Mouse (Mus musculus): ENCODE measurements around the gene Taf1d. TPM values are rescaled to one million over a fixed set of nuclear protein-coding genes. Genes with fewer than 3 reads are reported as not detected.
"Not testable (repeated sequence)": the region's sequence is repeated elsewhere in the genome, so short reads cannot be mapped to it uniquely, and the experiment has no call there.

Taf1d gene
- total RNA-seq (2014; fragmentation: Nextera tagmentation), result 437 and 439 TPM in 2 replicates
- total RNA-seq (2017), result 1,390 and 1,596 TPM in 2 replicates

GRCm38 (mm10) chr9:15305503-15306397 lies at the start of gene Taf1d:
Gene Taf1d (plus strand): TSS chr9:15306214.
- peak; percentile 87 for ATAC-seq (replicated peaks; ENCODE audit: poor library complexity, severe bottlenecking)

- ATAC-seq (replicated peaks; ENCODE audit: poor library complexity, severe bottlenecking), result no peak
Measured at GRCm38 (mm10) chr9:15256214-15256613, 49.8 kb upstream of the Taf1d start.

- ATAC-seq (replicated peaks; ENCODE audit: poor library complexity, severe bottlenecking), result no peak
Measured at GRCm38 (mm10) chr9:15261980-15262379, 44.0 kb upstream of the Taf1d start.

- ATAC-seq (replicated peaks; ENCODE audit: poor library complexity, severe bottlenecking), result no peak
Measured at GRCm38 (mm10) chr9:15263487-15263886, 42.5 kb upstream of the Taf1d start.

- peak; percentile 78 for ATAC-seq (replicated peaks; ENCODE audit: poor library complexity, severe bottlenecking)
Measured at GRCm38 (mm10) chr9:15273981-15274380, 32.0 kb upstream of the Taf1d start.

- ATAC-seq (replicated peaks; ENCODE audit: poor library complexity, severe bottlenecking), result no peak
Measured at GRCm38 (mm10) chr9:15276855-15277254, 29.2 kb upstream of the Taf1d start.

- ATAC-seq (replicated peaks; ENCODE audit: poor library complexity, severe bottlenecking), result no peak
Measured at GRCm38 (mm10) chr9:15278343-15278742, 27.7 kb upstream of the Taf1d start.

- ATAC-seq (replicated peaks; ENCODE audit: poor library complexity, severe bottlenecking), result no peak
Measured at GRCm38 (mm10) chr9:15279139-15279648, 26.8 kb upstream of the Taf1d start.

GRCm38 (mm10) chr9:15279649-15280490 lies 26.1 kb upstream of the Taf1d start, which contains the start of gene Med17:
Gene Med17 (minus strand): TSS chr9:15279931.
- ATAC-seq (replicated peaks; ENCODE audit: poor library complexity, severe bottlenecking), result peak; percentile 93

- ATAC-seq (replicated peaks; ENCODE audit: poor library complexity, severe bottlenecking), result no peak
Measured at GRCm38 (mm10) chr9:15280491-15280879, 25.5 kb upstream of the Taf1d start.

- ATAC-seq (replicated peaks; ENCODE audit: poor library complexity, severe bottlenecking), result peak; percentile 41
Measured at GRCm38 (mm10) chr9:15285443-15285842, 20.6 kb upstream of the Taf1d start.

- ATAC-seq (replicated peaks; ENCODE audit: poor library complexity, severe bottlenecking), result no peak
Measured at GRCm38 (mm10) chr9:15287846-15288245, 18.2 kb upstream of the Taf1d start.

- no peak for ATAC-seq (replicated peaks; ENCODE audit: poor library complexity, severe bottlenecking)
Measured at GRCm38 (mm10) chr9:15288402-15288801, 17.6 kb upstream of the Taf1d start.

GRCm38 (mm10) chr9:15289251-15289650 lies 16.8 kb upstream of the Taf1d start:
- ATAC-seq (replicated peaks; ENCODE audit: poor library complexity, severe bottlenecking), result peak; percentile 96

- no peak for ATAC-seq (replicated peaks; ENCODE audit: poor library complexity, severe bottlenecking)
Measured at GRCm38 (mm10) chr9:15297112-15297511, 8.9 kb upstream of the Taf1d start.

GRCm38 (mm10) chr9:15298451-15298850 lies 7.6 kb upstream of the Taf1d start:
- peak; percentile 61 for ATAC-seq (replicated peaks; ENCODE audit: poor library complexity, severe bottlenecking)

GRCm38 (mm10) chr9:15300056-15300455 lies 6.0 kb upstream of the Taf1d start:
- peak; percentile 20; the same call in 1 of the 2 replicates for ATAC-seq (replicated peaks; ENCODE audit: poor library complexity, severe bottlenecking)

- peak; percentile 60 for ATAC-seq (replicated peaks; ENCODE audit: poor library complexity, severe bottlenecking)
Measured at GRCm38 (mm10) chr9:15301399-15301798, 4.6 kb upstream of the Taf1d start.

- not testable (repeated sequence) for ATAC-seq (replicated peaks; ENCODE audit: poor library complexity, severe bottlenecking)
Measured at GRCm38 (mm10) chr9:15302006-15302405, 4.0 kb upstream of the Taf1d start.

- ATAC-seq (replicated peaks; ENCODE audit: poor library complexity, severe bottlenecking), result no peak
Measured at GRCm38 (mm10) chr9:15302881-15303280, 3.1 kb upstream of the Taf1d start.
